ENCODE assay signal across 9 mouse cellular contexts in genomic region chrX:95950776-95951175, GRCm38 (mm10). TPM values are rescaled to one million over a fixed set of nuclear protein-coding genes. Genes with fewer than 3 reads are reported as not detected.
DNase-seq lines count a peak whose midpoint lies in the region; ATAC-seq lines count a peak whose summit lies in the region.
"Had no signal": no experiment of that assay in that cellular context is flagged by ENCODE, and none has a peak within 500 bp of the region (broad histone marks: within the 10 kb centered on the region; RNA-seq: fewer than 3 reads in every experiment).

No protein-coding gene starts in this region.

- H3K27ac ChIP-seq in midbrain, embryonic 14.5 days (replicated peaks; ENCODE audit: low read depth, low read length), result no peak overlapping the region
- H3K27ac ChIP-seq in midbrain, embryonic 10.5 days (replicated peaks), result no peak overlapping the region

- peaks cover 2% of the 10 kb centered on the region; the same call in 1 of the 2 replicates for H3K4me1 ChIP-seq in midbrain, embryonic 14.5 days (ENCODE audit: control insufficient read depth, insufficient read depth, low read length)
- peaks cover 11% of the 10 kb centered on the region for H3K4me1 ChIP-seq in midbrain, embryonic 10.5 days

- H3K9ac ChIP-seq in midbrain, embryonic 14.5 days (replicated peaks; ENCODE audit: low read length), result no peak overlapping the region

- H3K27me3 ChIP-seq in midbrain, embryonic 14.5 days (ENCODE audit: control insufficient read depth, insufficient read depth, low read length), result no peaks in the 10 kb centered on the region
- peaks cover 12% of the 10 kb centered on the region; the same call in 1 of the 2 replicates for H3K27me3 ChIP-seq in midbrain, embryonic 10.5 days (ENCODE audit: low read depth, poor library complexity, severe bottlenecking)

- WGBS in midbrain, embryonic 14.5 days, result 43% methylated on average over 3 of the region's 3 CpGs
- WGBS in midbrain, embryonic 10.5 days, result 56% methylated on average over 3 of the region's 3 CpGs

- no peak overlapping the region for H3K4me3 ChIP-seq in midbrain, embryonic 14.5 days (replicated peaks; ENCODE audit: low read depth, low read length)
- no peak overlapping the region for H3K4me3 ChIP-seq in midbrain, embryonic 10.5 days
- H3K4me3 ChIP-seq: megakaryocyte, embryonic 14.5 days had no signal

- no peaks in the 10 kb centered on the region for H3K9me3 ChIP-seq in midbrain, embryonic 14.5 days (ENCODE audit: control insufficient read depth, low read length)
- no peaks in the 10 kb centered on the region for H3K9me3 ChIP-seq in midbrain, embryonic 10.5 days (replicated peaks)

- DNase-seq in frontal cortex, postnatal 25 days (ENCODE audit: low spot score in 2 of 2), result no peak
- DNase-seq in midbrain, embryonic 14.5 days, result peak; percentile 71
- DNase-seq in midbrain, embryonic 10.5 days (ENCODE audit: low spot score), result no peak
- DNase-seq in cerebellum, adult 9-10 months, result peak; percentile 50
- DNase-seq in kidney, adult 9 months, result peak; percentile 60
- DNase-seq in ovary, postnatal 14 days (ENCODE audit: low spot score), result no peak

- peaks cover 21% of the 10 kb centered on the region; the same call in 1 of the 2 replicates for H3K36me3 ChIP-seq in midbrain, embryonic 14.5 days (ENCODE audit: control insufficient read depth, insufficient read depth, low read length)
- H3K36me3 ChIP-seq in midbrain, embryonic 10.5 days, result peaks cover 64% of the 10 kb centered on the region

- no peak overlapping the region for H3K4me2 ChIP-seq in midbrain, embryonic 14.5 days (ENCODE audit: low read length)

- ATAC-seq in frontal cortex, adult (ENCODE audit: low TSS enrichment), result 0 out of 2 replicates have a peak, but pooled peaks have one; percentile 77
- ATAC-seq in midbrain, embryonic 14.5 days (ENCODE audit: low FRiP score, low TSS enrichment), result no peak
- ATAC-seq in megakaryocyte-erythroid progenitor cell, adult 5-6 weeks (replicated peaks; ENCODE audit: low FRiP score, low TSS enrichment, poor library complexity, severe bottlenecking), result peak; percentile 81

RNA-seq across cellular contexts. Expression of gene Las1l, which starts 6.0 kb away (rescaled TPM):
- 53.1 and 53.3 TPM in 2 replicates for polyA plus RNA-seq in midbrain, embryonic 14.5 days (2014; fragmentation: Nextera tagmentation; extraction: Ambion mirVana)
- polyA plus RNA-seq in midbrain, embryonic 10.5 days (2016; fragmentation: Nextera tagmentation; extraction: Ambion mirVana), result 70.1 and 72.0 TPM in 2 replicates
- 61.4 and 74.5 TPM in 2 replicates for total RNA-seq in megakaryocyte-erythroid progenitor cell, adult 5-6 weeks (2014; fragmentation: Nextera tagmentation)
- 55.7 and 66.7 TPM in 2 replicates for total RNA-seq in megakaryocyte-erythroid progenitor cell, adult 5-6 weeks (2017)

Comparison
In these comparisons a context has a peak if more than half of its experiments do, and no peak if none do; other contexts are left out.
1. DNase-seq: peak in midbrain, embryonic 14.5 days (single experiment), cerebellum, adult 9-10 months (single experiment) and kidney, adult 9 months (single experiment); none in frontal cortex, postnatal 25 days (0 of 2), midbrain, embryonic 10.5 days (single experiment) and ovary, postnatal 14 days (single experiment).